Mouse (Mus musculus) limb, embryonic 11.5 days (tissue): ENCODE measurements at regions not wholly inside any gene's neighbourhood (a gene's known extent, or its start where the extent isn't known, plus 50 kb on each side); places are given as distances from the start of the nearest gene placed in this dataset.

Experiments used
- ATAC-seq: fragments of 200-750 bp; cut with Nextera tagmentation; 2 replicates; pipeline ENCODE4 v1.8.0; 2017; ENCODE audit warnings: low read depth; ENCODE audit not compliant: insufficient number of reproducible peaks, low FRiP score, low TSS enrichment
- DNase-seq: peaks from one replicate; pipeline ENCODE4 v3.0.0-alpha.2; 2015; ENCODE audit warnings: low spot score
- H3K27ac ChIP-seq: fragments of 300-500 bp; sonication (generic); replicated peaks from 2 replicates; pipeline ENCODE4 v1.5.1; 2014; ENCODE audit warnings: low read depth, mild to moderate bottlenecking, low read length
- H3K27me3 ChIP-seq: fragments of 300-500 bp; sonication (generic); 2 replicates; pipeline ENCODE4 v1.6.1; 2014; ENCODE audit warnings: mild to moderate bottlenecking, low read length, mixed read lengths; ENCODE audit not compliant: control insufficient read depth, insufficient read depth
- H3K36me3 ChIP-seq: fragments of 300-500 bp; sonication (generic); 2 replicates; pipeline ENCODE4 v1.6.1; 2014; ENCODE audit warnings: mild to moderate bottlenecking, low read length, moderate library complexity, mixed read lengths; ENCODE audit not compliant: control insufficient read depth, insufficient read depth
- H3K4me1 ChIP-seq: fragments of 300-500 bp; sonication (generic); 2 replicates; pipeline ENCODE4 v1.6.1; 2014; ENCODE audit warnings: low read length, mixed read lengths; ENCODE audit not compliant: control insufficient read depth, insufficient read depth
- H3K4me2 ChIP-seq: fragments of 300-500 bp; sonication (generic); 2 replicates; pipeline ENCODE4 v1.6.1; 2014; ENCODE audit warnings: low read depth, mild to moderate bottlenecking, moderate library complexity; ENCODE audit not compliant: severe bottlenecking
- H3K4me3 ChIP-seq: fragments of 300-500 bp; sonication (generic); 2 replicates; pipeline ENCODE4 v1.5.1; 2014; ENCODE audit warnings: low read depth, low read length
- H3K9ac ChIP-seq: fragments of 300-500 bp; sonication (generic); 2 replicates; pipeline ENCODE4 v1.6.1; 2014; ENCODE audit warnings: mild to moderate bottlenecking, low read length
- H3K9me3 ChIP-seq: fragments of 300-500 bp; sonication (generic); 2 replicates; pipeline ENCODE4 v1.6.1; 2016; ENCODE audit warnings: low read length; ENCODE audit not compliant: control insufficient read depth
- WGBS: fragments of 180-500 bp; shearing (Covaris S2); extraction: QIAGEN DNeasy Blood & Tissue Kit; methylation state at CpG from one replicate; pipeline ENCODE4 v1.1.7; 2014; 5-methylcytosine and 5-hydroxymethylcytosine counted together

- H3K36me3 ChIP-seq, result no peaks in the 10 kb centered on the region
- H3K4me2 ChIP-seq, result no peak overlapping the region
- no peak for DNase-seq
- H3K4me1 ChIP-seq, result no peaks in the 10 kb centered on the region
- H3K27me3 ChIP-seq, result no peaks in the 10 kb centered on the region
- 80% methylated on average over 5 of the region's 5 CpGs for WGBS
- H3K9ac ChIP-seq, result no peak overlapping the region
- no peak overlapping the region for H3K27ac ChIP-seq
- no peak for ATAC-seq
- no peaks in the 10 kb centered on the region for H3K9me3 ChIP-seq
- no peak overlapping the region for H3K4me3 ChIP-seq
These were observed 227.7 kb upstream of the Vstm2b start for GRCm38 (mm10) chr7:40670401-40670800.

GRCm38 (mm10) chr7:40671068-40671467 is 227.1 kb upstream of the Vstm2b start:
- 97% methylated on average over 4 of the region's 4 CpGs for WGBS
- H3K27me3 ChIP-seq, result no peaks in the 10 kb centered on the region
- no peak overlapping the region for H3K9ac ChIP-seq
- H3K4me2 ChIP-seq, result no peak overlapping the region
- no peaks in the 10 kb centered on the region for H3K36me3 ChIP-seq
- H3K4me3 ChIP-seq, result no peak overlapping the region
- no peak for DNase-seq
- no peak for ATAC-seq
- no peaks in the 10 kb centered on the region for H3K9me3 ChIP-seq
- no peaks in the 10 kb centered on the region for H3K4me1 ChIP-seq
- no peak overlapping the region for H3K27ac ChIP-seq

GRCm38 (mm10) chr7:40672348-40672747 is 225.8 kb upstream of the Vstm2b start:
- H3K4me1 ChIP-seq, result no peaks in the 10 kb centered on the region
- H3K9ac ChIP-seq, result no peak overlapping the region
- no peak overlapping the region for H3K4me3 ChIP-seq
- H3K4me2 ChIP-seq, result no peak overlapping the region
- WGBS, result 87% methylated on average over 1 of the region's 1 CpGs
- H3K36me3 ChIP-seq, result no peaks in the 10 kb centered on the region
- ATAC-seq (0 out of 2 replicates have a peak, but pooled peaks have one; percentile 26), DNase-seq (no peak)
- H3K27me3 ChIP-seq, result no peaks in the 10 kb centered on the region
- no peak overlapping the region for H3K27ac ChIP-seq
- no peaks in the 10 kb centered on the region for H3K9me3 ChIP-seq

GRCm38 (mm10) chr7:40674397-40674796 is 223.7 kb upstream of the Vstm2b start:
- Histone ChIP-seq H3K4me1 (no peaks in the 10 kb centered on the region), H3K36me3 (no peaks in the 10 kb centered on the region), H3K4me3 (no peak overlapping the region), H3K9ac (no peak overlapping the region), H3K9me3 (no peaks in the 10 kb centered on the region), H3K4me2 (no peak overlapping the region), H3K27me3 (no peaks in the 10 kb centered on the region), H3K27ac (no peak overlapping the region)
- no peak for DNase-seq
- no peak for ATAC-seq
- 88% methylated on average over 3 of the region's 3 CpGs for WGBS

GRCm38 (mm10) chr7:40677601-40678000 is 220.5 kb upstream of the Vstm2b start:
- Histone ChIP-seq H3K27me3 (no peaks in the 10 kb centered on the region), H3K9me3 (no peaks in the 10 kb centered on the region), H3K4me3 (no peak overlapping the region), H3K4me2 (no peak overlapping the region), H3K36me3 (no peaks in the 10 kb centered on the region), H3K9ac (no peak overlapping the region), H3K27ac (no peak overlapping the region), H3K4me1 (no peaks in the 10 kb centered on the region)
- ATAC-seq (no peak), DNase-seq (no peak)
- 54% methylated on average over 2 of the region's 2 CpGs for WGBS

- Histone ChIP-seq H3K4me1 (no peaks in the 10 kb centered on the region), H3K4me3 (no peak overlapping the region), H3K9ac (no peak overlapping the region), H3K36me3 (no peaks in the 10 kb centered on the region), H3K4me2 (no peak overlapping the region), H3K27me3 (no peaks in the 10 kb centered on the region), H3K27ac (no peak overlapping the region), H3K9me3 (no peaks in the 10 kb centered on the region)
- DNase-seq (no peak), ATAC-seq (no peak)
- WGBS, result 73% methylated on average over 12 of the region's 12 CpGs
These were observed 217.6 kb upstream of the Vstm2b start for GRCm38 (mm10) chr7:40680567-40680966.

GRCm38 (mm10) chr7:40680993-40681392 is 217.1 kb upstream of the Vstm2b start:
- DNase-seq (no peak), ATAC-seq (no peak)
- 63% methylated on average over 6 of the region's 6 CpGs for WGBS
- no peaks in the 10 kb centered on the region for H3K36me3 ChIP-seq
- no peaks in the 10 kb centered on the region for H3K4me1 ChIP-seq
- H3K9me3 ChIP-seq, result no peaks in the 10 kb centered on the region
- H3K9ac ChIP-seq, result no peak overlapping the region
- H3K27me3 ChIP-seq, result no peaks in the 10 kb centered on the region
- H3K4me3 ChIP-seq, result no peak overlapping the region
- H3K27ac ChIP-seq, result no peak overlapping the region
- H3K4me2 ChIP-seq, result no peak overlapping the region

GRCm38 (mm10) chr7:40683176-40683575 is 215.0 kb upstream of the Vstm2b start:
- Histone ChIP-seq H3K36me3 (no peaks in the 10 kb centered on the region), H3K27me3 (no peaks in the 10 kb centered on the region), H3K4me1 (no peaks in the 10 kb centered on the region), H3K9me3 (no peaks in the 10 kb centered on the region), H3K9ac (no peak overlapping the region), H3K4me3 (no peak overlapping the region), H3K4me2 (no peak overlapping the region), H3K27ac (no peak overlapping the region)
- ATAC-seq, result no peak
- WGBS, result 61% methylated on average over 1 of the region's 1 CpGs
- DNase-seq, result no peak

GRCm38 (mm10) chr7:40683641-40684040 is 214.5 kb upstream of the Vstm2b start:
- Histone ChIP-seq H3K9me3 (no peaks in the 10 kb centered on the region), H3K9ac (no peak overlapping the region), H3K36me3 (no peaks in the 10 kb centered on the region), H3K4me1 (no peaks in the 10 kb centered on the region), H3K4me3 (no peak overlapping the region), H3K4me2 (no peak overlapping the region), H3K27me3 (no peaks in the 10 kb centered on the region), H3K27ac (no peak overlapping the region)
- WGBS, result 64% methylated on average over 3 of the region's 3 CpGs
- no peak for ATAC-seq
- DNase-seq, result no peak
